Mouse (Mus musculus) megakaryocyte progenitor cell, adult 5-6 weeks (primary cell): ENCODE data around the gene Kcnt2. TPM values are rescaled to one million over a fixed set of nuclear protein-coding genes. Genes with fewer than 3 reads are reported as not detected.

ENCODE experiments used
- total RNA-seq, 2 experiments: library from RNA; stranded (forward) in 1 of 2; stranded (reverse) in 1 of 2; fragments of 157-497, 149-512 nt in 1 of 2; fragments of 200-1000 nt in 1 of 2; gene quantifications; 2 replicates each; pipeline versions ENCODE4 v1.2.3 to v1.2.4; 2015 to 2017

Kcnt2 gene
- total RNA-seq, 2 experiments from 2014 or later = 0.07 TPM; not detected in 1

Other genes with a start within 250 kb of the Kcnt2 start
- gene Cfh, start 62.4 kb upstream of the Kcnt2 start, total RNA-seq (2015) = 0.57 and 0.85 TPM in 2 replicates
- gene Cfh, start 62.4 kb upstream of the Kcnt2 start, total RNA-seq (2017) = 0.17 TPM in 1 of 2 replicates, not detected in the other